Mouse (Mus musculus) G1E (cell line): ENCODE measurements around the gene Fgf4. TPM values are rescaled to one million over a fixed set of nuclear protein-coding genes. Genes with fewer than 3 reads are reported as not detected.

Experiments
- ATAC-seq: 2 replicates; pipeline ENCODE4 v1.8.0; 2016; ENCODE audit warnings: mild to moderate bottlenecking; ENCODE audit not compliant: insufficient number of reproducible peaks, poor library complexity, low FRiP score, severe bottlenecking; ENCODE audit errors: extremely low read depth
- DNase-seq: peaks from one replicate; pipeline ENCODE4 v3.0.0; 2012; ENCODE audit warnings: low spot score
- H3K27me3 ChIP-seq: 2 replicates; pipeline ENCODE4 v1.6.1; 2012; ENCODE audit warnings: mild to moderate bottlenecking, low read length, inconsistent platforms; ENCODE audit not compliant: insufficient read depth
- H3K36me3 ChIP-seq: replicated peaks from 2 replicates; pipeline ENCODE3; 2012; ENCODE audit warnings: mild to moderate bottlenecking, inconsistent platforms
- H3K4me1 ChIP-seq: 2 replicates; pipeline ENCODE4 v1.6.1; 2012; ENCODE audit warnings: low read depth, low read length, inconsistent platforms, mixed read lengths; ENCODE audit not compliant: insufficient read depth
- H3K4me3 ChIP-seq: 2 replicates; pipeline ENCODE4 v1.5.1; 2012; ENCODE audit warnings: low read depth, mild to moderate bottlenecking, inconsistent platforms, low read length, moderate library complexity, mixed read lengths
- H3K9me3 ChIP-seq: replicated peaks from 2 replicates; pipeline ENCODE4 v1.6.1; 2012; ENCODE audit warnings: inconsistent platforms
- CTCF ChIP-seq: IDR thresholded peaks from 2 replicates; pipeline ENCODE4 v1.5.1; 2012; ENCODE audit warnings: low read depth, low read length, inconsistent platforms, mixed read lengths
- GATA1 ChIP-seq: IDR thresholded peaks from 2 replicates; pipeline ENCODE4 v1.6.1; 2012; ENCODE audit warnings: borderline replicate concordance, low read length, inconsistent platforms, mixed read lengths
- GATA2 ChIP-seq: IDR thresholded peaks from 2 replicates; pipeline ENCODE4 v1.6.1; 2012; ENCODE audit warnings: low read depth, low read length, inconsistent platforms, borderline replicate concordance
- POLR2AphosphoS5 ChIP-seq: IDR thresholded peaks from 2 replicates; pipeline ENCODE4 v1.6.1; 2012; ENCODE audit warnings: low read depth, low read length, inconsistent platforms; ENCODE audit not compliant: insufficient replicate concordance
- TAL1 ChIP-seq: conservative IDR thresholded peaks from 2 replicates; pipeline ENCODE4 v1.6.1; 2012; ENCODE audit warnings: low read depth, low read length, inconsistent platforms, mixed read lengths
- polyA plus RNA-seq: library from polyadenylated mRNA; stranded (reverse); fragments of >175 nt; gene quantifications from 2 replicates; pipeline ENCODE4 v1.2.3, GENCODE M21; 2012
- total RNA-seq, 2 experiments: library from RNA; stranded (forward) in 1 of 2; stranded (reverse) in 1 of 2; fragments of 200-1000 nt in 1 of 2; fragments of >200 nt in 1 of 2; fragmentation: Nextera tagmentation in 1 of 2; gene quantifications; 2 replicates each; pipeline ENCODE4 v1.2.3; 2014 to 2017

Gene Fgf4
- total and polyA plus RNA-seq, 3 experiments: not detected

GRCm38 (mm10) chr7:144857826-144858342, 10.7 kb downstream of the Fgf4 start:
- no peak for ATAC-seq

GRCm38 (mm10) chr7:144858702-144859101, 11.5 kb downstream of the Fgf4 start:
- H3K4me1 ChIP-seq: peaks cover 56% of the 10 kb centered on the region
- H3K9me3 ChIP-seq: peaks cover 13% of the 10 kb centered on the region
- H3K27me3 ChIP-seq: peaks cover 52% of the 10 kb centered on the region
- DNase-seq (no peak), ATAC-seq (no peak)
- H3K36me3 ChIP-seq: no peaks in the 10 kb centered on the region
- no peak overlapping the region for H3K4me3 ChIP-seq
- no peak for TF ChIP-seq TAL1
- no peak for TF ChIP-seq GATA1
- TF ChIP-seq GATA2: no peak
- no peak for TF ChIP-seq POLR2AphosphoS5
- no peak for TF ChIP-seq CTCF

More at GRCm38 (mm10) chr7:144857826-144858342, 10.7 kb downstream of the Fgf4 start:
- Histone ChIP-seq H3K36me3 (no peaks in the 10 kb centered on the region), H3K27me3 (peaks cover 47% of the 10 kb centered on the region), H3K4me3 (no peak overlapping the region), H3K4me1 (peaks cover 56% of the 10 kb centered on the region), H3K9me3 (peaks cover 13% of the 10 kb centered on the region)
- DNase-seq: no peak
- TF ChIP-seq TAL1 (no peak), POLR2AphosphoS5 (no peak), CTCF (no peak), GATA2 (no peak), GATA1 (no peak)

DNA sequence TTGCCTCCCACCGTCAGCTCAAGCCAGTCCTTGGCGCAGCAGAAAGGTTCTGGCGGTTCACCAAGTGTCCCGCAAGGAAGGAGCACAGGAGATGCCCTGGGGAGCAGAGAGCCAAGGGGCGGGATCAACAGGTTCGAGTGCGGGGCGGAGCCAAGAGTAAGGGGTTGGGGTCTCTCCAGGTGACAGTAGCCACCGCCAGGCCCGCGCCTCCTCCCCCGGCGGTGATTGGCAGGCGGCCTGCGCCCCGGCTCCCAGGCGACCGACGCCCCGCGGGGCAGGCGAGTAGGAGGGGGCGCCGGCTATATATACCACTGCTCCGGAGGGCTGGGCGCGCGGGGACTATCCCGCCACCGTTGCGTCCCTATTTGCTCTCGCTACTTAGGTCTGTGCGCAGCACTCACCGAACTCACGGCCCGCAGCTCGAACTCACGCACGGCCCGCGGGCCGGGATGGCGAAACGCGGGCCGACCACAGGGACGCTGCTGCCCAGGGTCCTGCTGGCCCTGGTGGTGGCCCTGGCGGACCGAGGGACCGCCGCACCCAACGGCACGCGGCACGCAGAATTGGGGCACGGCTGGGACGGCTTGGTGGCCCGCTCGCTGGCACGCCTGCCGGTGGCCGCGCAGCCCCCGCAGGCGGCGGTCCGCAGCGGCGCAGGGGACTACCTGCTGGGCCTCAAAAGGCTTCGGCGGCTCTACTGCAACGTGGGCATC, 14.0 kb downstream of the Fgf4 start:
- Histone ChIP-seq H3K4me3 (peak overlapping the region; percentile 46), H3K4me1 (peaks cover 48% of the 10 kb centered on the region), H3K27me3 (peaks cover 69% of the 10 kb centered on the region), H3K9me3 (peaks cover 13% of the 10 kb centered on the region), H3K36me3 (no peaks in the 10 kb centered on the region)
- TF ChIP-seq POLR2AphosphoS5 (no peak), CTCF (no peak), GATA2 (no peak), GATA1 (no peak)
- DNase-seq (no peak), ATAC-seq (no peak)

- no peak for TF ChIP-seq GATA2
- TF ChIP-seq GATA1: no peak
- no peak for TF ChIP-seq CTCF
- TF ChIP-seq POLR2AphosphoS5: no peak
- no peak for TF ChIP-seq TAL1
- ATAC-seq (no peak), DNase-seq (no peak)
- peak overlapping the region; percentile 46; the same call in 1 of the 2 replicates for H3K4me3 ChIP-seq
- H3K36me3 ChIP-seq: no peaks in the 10 kb centered on the region
- peaks cover 73% of the 10 kb centered on the region for H3K27me3 ChIP-seq
- peaks cover 43% of the 10 kb centered on the region for H3K4me1 ChIP-seq
- peaks cover 13% of the 10 kb centered on the region for H3K9me3 ChIP-seq
These were observed 14.6 kb downstream of the Fgf4 start for GRCm38 (mm10) chr7:144861769-144862070.

GRCm38 (mm10) chr7:144862126-144862525, 15.0 kb downstream of the Fgf4 start:
- Histone ChIP-seq H3K4me1 (peaks cover 40% of the 10 kb centered on the region), H3K27me3 (peaks cover 77% of the 10 kb centered on the region), H3K36me3 (no peaks in the 10 kb centered on the region), H3K4me3 (no peak overlapping the region), H3K9me3 (peaks cover 13% of the 10 kb centered on the region)
- DNase-seq (no peak), ATAC-seq (no peak)
- TF ChIP-seq TAL1 (no peak), POLR2AphosphoS5 (no peak), GATA2 (no peak), CTCF (no peak), GATA1 (no peak)

- Histone ChIP-seq H3K27me3 (peaks cover 83% of the 10 kb centered on the region), H3K36me3 (no peaks in the 10 kb centered on the region), H3K4me1 (peaks cover 38% of the 10 kb centered on the region), H3K4me3 (no peak overlapping the region), H3K9me3 (peaks cover 13% of the 10 kb centered on the region)
- ATAC-seq (no peak), DNase-seq (no peak)
- no peak for TF ChIP-seq POLR2AphosphoS5
- no peak for TF ChIP-seq CTCF
- TF ChIP-seq GATA1: no peak
- no peak for TF ChIP-seq TAL1
- TF ChIP-seq GATA2: no peak
These were observed 15.5 kb downstream of the Fgf4 start for GRCm38 (mm10) chr7:144862712-144863111.

GRCm38 (mm10) chr7:144863196-144863595, 16.0 kb downstream of the Fgf4 start:
- DNase-seq (no peak), ATAC-seq (no peak)
- Histone ChIP-seq H3K27me3 (peaks cover 86% of the 10 kb centered on the region), H3K36me3 (no peaks in the 10 kb centered on the region), H3K4me1 (peaks cover 33% of the 10 kb centered on the region), H3K4me3 (no peak overlapping the region), H3K9me3 (peaks cover 13% of the 10 kb centered on the region)
- TF ChIP-seq GATA2: no peak
- TF ChIP-seq GATA1: no peak
- TF ChIP-seq TAL1: no peak
- no peak for TF ChIP-seq CTCF
- no peak for TF ChIP-seq POLR2AphosphoS5
